Mouse (Mus musculus): ENCODE measurements around the gene Pip5k1c.

Pip5k1c gene

GRCm38 (mm10) chr10:81323141-81323775 is 30.5 kb downstream of the Pip5k1c start:
- no peak for DNase-seq (ENCODE audit: low read depth, low spot score)

DNA sequence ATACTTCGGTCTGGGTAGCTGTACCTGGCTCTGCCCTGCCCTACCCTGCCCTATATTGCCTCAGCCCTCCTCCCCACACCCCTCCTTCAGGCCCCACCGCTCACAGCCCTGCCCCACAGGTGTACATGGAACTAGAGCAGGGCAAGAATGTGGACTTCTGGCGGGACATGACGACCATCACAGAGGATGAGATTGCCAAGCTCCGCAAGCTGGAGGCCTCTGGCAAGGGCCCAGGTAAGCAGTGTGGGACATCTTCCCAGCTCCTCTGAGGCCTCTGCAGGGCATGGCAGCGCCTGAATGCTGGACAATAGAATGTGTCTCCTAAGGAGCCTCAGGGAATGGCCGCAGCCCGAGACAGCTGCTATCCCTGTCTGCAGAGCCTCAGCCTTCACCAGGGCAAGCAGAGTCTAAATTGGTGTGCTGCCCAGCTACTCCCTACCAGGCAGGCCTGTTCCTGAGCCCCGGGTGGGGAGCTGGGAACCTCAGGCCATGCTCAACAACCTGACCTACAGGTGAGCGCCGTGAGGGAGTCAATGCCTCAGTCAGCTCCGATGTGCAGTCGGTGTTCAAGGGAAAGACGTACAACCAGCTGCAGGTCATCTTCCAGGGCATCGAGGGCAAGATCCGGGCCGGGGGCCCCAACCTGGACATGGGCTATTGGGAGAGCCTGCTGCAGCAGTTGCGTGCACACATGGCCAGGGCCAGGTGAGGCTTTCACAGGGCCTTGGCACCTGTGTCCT is 31.2 kb downstream of the Pip5k1c start:
- DNase-seq (ENCODE audit: low read depth, low spot score): no peak

- DNase-seq (ENCODE audit: low read depth, low spot score): no peak
Measured at GRCm38 (mm10) chr10:81325176-81325575, 32.4 kb downstream of the Pip5k1c start.

- no peak for DNase-seq (ENCODE audit: low read depth, low spot score)
Measured at GRCm38 (mm10) chr10:81325781-81326180, 33.0 kb downstream of the Pip5k1c start.

- no peak for DNase-seq (ENCODE audit: low read depth, low spot score)
Measured at GRCm38 (mm10) chr10:81326858-81327257, 34.1 kb downstream of the Pip5k1c start.

- DNase-seq (ENCODE audit: low read depth, low spot score): no peak
Measured at GRCm38 (mm10) chr10:81327959-81328358, 35.2 kb downstream of the Pip5k1c start.

DNA sequence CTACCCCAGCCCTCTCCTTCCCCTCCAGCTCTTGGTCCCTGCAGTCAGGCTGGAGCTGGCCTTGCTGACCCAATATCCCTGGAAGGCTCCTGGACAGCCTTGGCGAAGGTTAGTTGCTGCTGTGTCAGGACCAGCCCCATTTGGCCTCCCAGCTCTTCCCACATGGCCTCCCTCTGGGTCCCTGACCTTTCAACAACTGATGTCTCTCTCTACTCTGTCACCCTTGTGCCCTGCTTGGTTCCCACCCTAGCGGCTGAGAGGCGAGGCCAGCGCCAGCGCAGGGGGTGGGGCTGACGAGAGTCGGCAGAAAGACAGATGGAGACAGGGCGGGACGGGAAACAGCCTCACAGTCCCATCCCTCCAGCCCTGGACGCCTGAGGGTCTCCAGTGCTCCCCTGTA is 35.6 kb downstream of the Pip5k1c start, which contains the start of gene Tbxa2r:
TSS of gene Tbxa2r (plus strand) at position 346 of the 400 bp plus-strand sequence.
- no peak for DNase-seq (ENCODE audit: low read depth, low spot score)

DNA sequence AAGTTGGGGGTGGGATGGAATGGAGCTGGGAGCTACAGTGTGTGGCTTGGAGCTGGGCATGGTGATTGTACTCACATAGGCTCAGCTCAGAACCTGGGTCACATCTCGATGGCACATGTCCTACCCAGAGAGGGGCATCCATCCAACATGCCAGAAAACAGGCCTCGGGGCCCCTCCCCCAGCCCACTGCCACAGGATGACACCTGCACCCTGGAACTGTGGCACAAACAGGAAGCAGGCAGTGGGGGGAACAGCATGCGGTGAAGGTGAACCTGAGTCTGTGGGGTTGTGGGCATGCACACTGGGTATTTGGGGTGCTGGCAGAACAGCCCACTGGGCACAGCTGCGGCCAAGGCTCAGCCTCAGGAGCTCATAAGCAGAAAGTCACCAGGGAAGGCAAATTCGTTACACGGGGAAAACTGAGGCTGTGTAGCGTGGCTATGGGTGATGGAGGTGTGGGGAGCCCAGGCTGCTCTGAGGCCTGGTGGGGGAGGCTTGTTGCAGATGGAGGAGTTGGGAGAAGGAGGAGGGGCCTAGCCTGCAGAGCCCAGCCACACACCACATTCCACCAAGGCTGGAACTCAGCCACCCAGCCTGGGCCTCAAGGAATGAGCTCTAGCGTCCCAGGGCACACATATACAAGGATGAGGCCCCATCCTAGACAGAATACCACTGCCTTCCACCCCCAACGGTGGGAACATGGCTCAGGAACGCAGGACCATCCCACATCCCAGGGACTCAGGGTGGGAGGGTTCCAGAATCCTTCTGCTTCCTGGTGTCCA is 36.6 kb downstream of the Pip5k1c start:
- DNase-seq (ENCODE audit: low read depth, low spot score): no peak

DNA sequence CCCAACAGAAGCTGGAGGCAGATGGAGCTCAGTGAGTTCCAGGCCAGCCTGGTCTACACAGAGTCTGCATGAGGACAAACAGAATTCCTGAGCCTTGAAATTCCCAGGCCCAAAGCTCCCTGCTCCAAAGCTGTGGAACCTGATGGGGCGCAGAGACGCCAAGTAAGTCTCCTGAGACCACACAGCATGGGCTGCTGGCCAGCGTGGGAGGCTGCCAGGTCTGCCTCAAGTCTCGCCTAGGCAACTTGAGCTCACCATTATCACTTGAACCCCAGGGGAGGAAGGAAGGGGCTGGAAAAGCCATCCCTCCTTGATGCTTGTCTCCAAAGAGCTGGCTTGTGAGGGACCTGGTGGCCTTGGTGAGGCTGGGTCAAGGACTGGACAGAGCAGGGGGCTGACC is 37.2 kb downstream of the Pip5k1c start:
- no peak for DNase-seq (ENCODE audit: low read depth, low spot score)

DNA sequence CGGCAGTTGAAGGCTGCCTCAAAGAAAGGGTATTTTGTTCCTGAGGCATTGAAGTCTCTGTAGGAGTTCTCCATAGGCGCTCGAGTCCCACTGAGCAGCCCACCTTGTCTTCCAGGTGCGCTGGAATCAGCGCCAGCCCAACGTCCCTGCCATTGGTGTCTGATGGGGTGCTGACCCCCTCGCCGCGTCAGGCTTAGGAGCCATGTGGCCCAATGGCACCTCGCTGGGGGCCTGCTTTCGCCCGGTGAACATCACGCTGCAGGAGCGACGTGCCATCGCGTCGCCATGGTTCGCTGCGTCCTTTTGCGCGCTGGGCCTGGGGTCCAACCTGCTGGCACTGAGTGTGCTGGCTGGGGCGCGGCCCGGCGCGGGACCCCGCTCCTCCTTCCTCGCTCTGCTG is 39.5 kb downstream of the Pip5k1c start:
- no peak for DNase-seq (ENCODE audit: low read depth, low spot score)

- DNase-seq (ENCODE audit: low read depth, low spot score): no peak
Measured at GRCm38 (mm10) chr10:81334324-81334723, 41.6 kb downstream of the Pip5k1c start.

- DNase-seq (ENCODE audit: low read depth, low spot score): no peak
Measured at GRCm38 (mm10) chr10:81335393-81336340, 42.9 kb downstream of the Pip5k1c start.

- DNase-seq (ENCODE audit: low read depth, low spot score): no peak
Measured at GRCm38 (mm10) chr10:81336558-81336957, 43.8 kb downstream of the Pip5k1c start.

DNA sequence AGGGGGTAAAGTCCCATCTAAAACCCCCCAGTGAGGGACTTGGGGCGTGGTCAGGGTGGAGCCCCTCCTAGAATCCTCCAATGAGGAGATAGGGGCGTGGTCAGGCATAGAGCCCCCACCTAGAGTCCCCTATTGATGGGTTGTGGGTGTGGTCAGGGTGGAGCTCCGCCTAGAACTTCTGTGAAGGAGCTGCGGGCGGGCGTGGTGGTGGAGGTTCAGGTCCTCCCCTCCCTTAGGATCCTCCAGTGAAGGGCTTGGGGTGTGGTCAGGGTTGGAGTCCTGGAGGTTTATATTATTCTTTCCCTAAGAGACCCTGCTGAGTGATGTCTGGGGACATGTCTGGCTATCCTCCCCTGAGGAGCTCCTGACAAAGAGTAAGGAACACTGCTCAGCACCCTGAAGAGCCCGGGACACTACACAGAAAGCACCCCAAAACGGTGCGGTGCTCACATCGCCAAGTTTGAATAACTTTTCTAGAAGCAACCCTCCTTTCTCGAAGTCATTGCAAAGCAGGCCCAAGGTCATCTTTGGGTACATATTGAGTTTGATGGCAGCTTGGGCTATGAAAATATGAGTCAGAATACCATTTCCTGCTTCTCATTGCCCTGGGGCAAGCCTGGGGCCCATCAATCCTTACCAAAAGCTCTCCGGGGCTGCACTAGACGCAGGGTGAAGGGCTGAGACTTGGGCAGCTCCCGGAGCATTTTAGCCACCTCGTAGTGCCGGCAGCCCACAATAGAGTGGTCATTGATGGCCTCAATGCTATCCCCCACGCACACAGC is 48.0 kb downstream of the Pip5k1c start:
- DNase-seq (ENCODE audit: low read depth, low spot score): no peak

DNA sequence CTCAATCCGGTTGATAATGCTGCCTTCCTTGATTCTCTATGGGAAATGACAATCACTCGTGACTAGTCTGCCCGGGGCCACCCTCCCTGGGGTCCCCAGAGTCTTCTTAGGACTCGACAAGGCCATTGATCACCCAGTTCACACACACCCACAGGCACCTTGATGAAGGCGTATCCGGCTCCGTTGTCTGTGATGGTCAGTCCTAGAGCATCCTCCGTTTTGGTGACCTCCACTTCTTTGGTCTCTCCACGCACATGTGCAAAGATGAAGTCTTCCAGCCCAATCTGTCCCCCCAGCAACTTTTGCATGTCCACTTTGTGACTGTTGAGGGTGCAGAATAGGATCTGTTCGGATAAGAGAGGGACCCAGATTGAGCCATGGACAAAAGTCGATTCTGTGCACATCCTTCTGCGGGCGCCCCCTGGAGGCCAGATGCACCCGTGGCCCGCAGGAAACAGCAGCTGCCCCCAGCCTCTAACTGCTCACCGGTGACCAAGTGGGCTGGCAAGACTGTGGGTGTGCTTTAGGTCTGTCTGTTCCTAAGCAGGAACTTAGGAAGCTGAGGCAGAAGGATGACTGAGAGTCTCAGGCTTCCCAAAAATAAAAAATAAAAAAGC is 48.7 kb downstream of the Pip5k1c start:
- DNase-seq (ENCODE audit: low read depth, low spot score): no peak

DNA sequence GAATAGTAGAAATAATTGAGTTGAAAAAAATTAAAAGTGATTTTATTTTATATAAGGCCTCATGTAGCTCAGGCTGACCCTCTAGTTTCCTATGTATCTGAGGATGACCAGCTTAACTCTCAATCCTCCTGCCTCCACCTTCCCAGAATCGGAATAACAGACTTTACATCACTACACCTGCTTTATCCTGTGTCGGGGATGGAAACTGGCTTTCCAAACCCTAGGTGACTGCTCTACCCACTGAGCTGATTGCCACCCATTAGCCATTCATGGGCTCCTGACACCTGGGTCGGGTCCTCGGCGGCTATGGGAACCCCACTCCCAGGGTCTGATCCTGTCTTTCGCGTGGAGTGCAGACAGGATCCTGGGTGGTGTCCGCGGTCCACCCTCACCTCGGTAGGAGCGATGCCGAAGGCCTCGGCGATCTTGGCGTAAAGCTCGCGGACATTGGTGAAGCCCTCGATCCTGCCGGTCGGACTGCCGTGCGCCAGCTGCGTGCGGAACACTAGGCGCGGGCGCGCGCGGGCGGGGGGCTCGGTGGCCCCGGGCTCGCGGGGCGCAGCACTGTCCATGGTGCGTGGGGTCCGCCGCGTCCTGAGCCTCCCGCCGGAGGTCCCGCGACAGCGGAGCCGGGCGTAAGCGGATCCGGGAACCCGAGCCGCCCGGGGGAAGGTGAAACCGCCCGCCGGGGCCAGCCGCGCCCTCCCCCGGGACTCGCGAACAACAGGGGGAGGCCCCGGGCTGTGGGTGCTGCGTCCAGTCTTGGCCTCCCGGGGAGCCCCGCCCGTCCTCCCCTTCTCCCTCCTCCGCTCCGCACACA is 50.1 kb downstream of the Pip5k1c start, which contains the start of gene Gipc3:
TSS of gene Gipc3 (minus strand) at position 581 of the 820 bp plus-strand sequence.
- DNase-seq (ENCODE audit: low read depth, low spot score): no peak

DNA sequence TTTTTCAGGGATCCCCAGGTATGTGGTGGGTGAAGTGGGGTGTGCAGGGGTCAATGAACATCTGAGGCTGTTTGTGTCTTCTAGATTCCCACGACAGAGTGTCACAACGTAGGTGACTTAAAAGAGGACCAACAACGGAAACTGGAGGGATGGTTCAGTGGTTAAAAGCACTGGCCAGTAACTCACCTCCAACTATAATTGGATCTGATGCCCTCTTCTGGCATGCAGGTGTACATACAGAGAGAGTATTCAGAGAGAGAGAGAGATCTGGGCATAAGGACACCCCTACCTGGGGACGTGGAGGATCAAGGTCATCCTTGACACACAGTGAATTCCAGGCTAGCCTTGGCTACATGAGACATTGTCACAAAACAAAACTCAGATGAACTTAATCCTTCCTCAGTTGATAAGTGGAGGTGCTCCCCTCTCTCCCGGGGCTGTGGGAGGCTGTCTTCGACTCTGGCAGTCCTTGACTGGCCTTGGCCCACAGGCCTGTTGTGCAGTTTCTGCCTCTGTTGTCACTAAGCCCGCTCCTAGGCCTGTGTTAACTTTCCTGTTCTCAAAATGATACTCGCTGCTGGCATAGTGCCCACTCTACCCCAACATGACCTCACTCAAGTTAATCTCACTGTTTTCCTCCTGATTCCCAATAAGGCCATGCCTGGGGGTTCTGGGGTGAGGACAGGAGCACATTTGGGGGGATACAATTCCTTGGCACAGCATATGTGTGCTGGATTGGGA is 51.8 kb downstream of the Pip5k1c start:
- DNase-seq (ENCODE audit: low read depth, low spot score): no peak

DNA sequence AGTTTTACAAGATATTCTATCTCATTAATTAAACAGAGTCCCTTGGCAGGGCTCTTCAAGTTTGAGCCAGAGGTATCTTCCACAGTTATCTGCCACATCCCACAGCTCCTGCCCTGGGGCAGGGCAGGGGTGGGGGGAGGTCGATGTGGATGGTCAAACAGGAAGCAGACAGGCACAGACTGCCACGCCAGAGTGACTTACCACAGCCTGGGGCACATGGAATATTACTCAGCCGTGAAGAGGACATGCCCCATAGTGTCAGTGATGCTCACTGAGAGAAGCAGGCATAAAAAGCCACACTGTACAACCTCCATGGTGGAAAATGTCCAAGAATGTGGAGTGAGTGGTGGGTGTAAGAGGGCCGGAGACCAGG is 52.4 kb downstream of the Pip5k1c start:
- no peak for DNase-seq (ENCODE audit: low read depth, low spot score)
